Mouse (Mus musculus) kidney, postnatal 0 days (tissue): ENCODE measurements around the gene Mob1b. TPM values are rescaled to one million over a fixed set of nuclear protein-coding genes. Genes with fewer than 3 reads are reported as not detected.

Experiments
- ATAC-seq: fragments of 200-750 bp; cut with Nextera tagmentation; replicated peaks from 2 replicates; pipeline ENCODE4 v1.8.0; 2017; ENCODE audit warnings: low read depth, moderate number of reproducible peaks, moderate TSS enrichment, moderate library complexity; ENCODE audit not compliant: low FRiP score
- DNase-seq: peaks from one replicate; pipeline ENCODE4 v3.0.0-alpha.2; 2016; ENCODE audit warnings: low spot score
- H3K27ac ChIP-seq: fragments of 300-500 bp; sonication (generic); 2 replicates; pipeline ENCODE4 v1.5.1; 2014; ENCODE audit warnings: mild to moderate bottlenecking
- H3K27me3 ChIP-seq: fragments of 300-500 bp; sonication (generic); 2 replicates; pipeline ENCODE4 v1.6.1; 2014; ENCODE audit warnings: low read length, mixed read lengths; ENCODE audit not compliant: insufficient read depth
- H3K36me3 ChIP-seq: fragments of 300-500 bp; sonication (generic); 2 replicates; pipeline ENCODE4 v1.6.1; 2014; ENCODE audit warnings: low read length, mixed read lengths; ENCODE audit not compliant: insufficient read depth
- H3K4me1 ChIP-seq: fragments of 300-500 bp; sonication (generic); replicated peaks from 2 replicates; pipeline ENCODE4 v1.6.1; 2014; ENCODE audit warnings: antibody characterized with exemption, low read length, mixed read lengths; ENCODE audit not compliant: insufficient read depth
- H3K4me2 ChIP-seq: fragments of 300-500 bp; sonication (generic); 2 replicates; pipeline ENCODE4 v1.6.1; 2014; ENCODE audit warnings: mild to moderate bottlenecking, low read length, moderate library complexity, mixed read lengths
- H3K4me3 ChIP-seq: fragments of 300-500 bp; sonication (generic); replicated peaks from 2 replicates; pipeline ENCODE4 v1.5.1; 2014; ENCODE audit warnings: low read depth, low read length
- H3K9ac ChIP-seq: fragments of 300-500 bp; sonication (generic); 2 replicates; pipeline ENCODE4 v1.6.1; 2014; ENCODE audit warnings: low read depth, low read length
- H3K9me3 ChIP-seq: fragments of 300-500 bp; sonication (generic); replicated peaks from 2 replicates; pipeline ENCODE4 v1.6.1; 2016; ENCODE audit warnings: low read length, inconsistent platforms, mixed read lengths
- CTCF ChIP-seq: IDR thresholded peaks from 2 replicates; pipeline ENCODE4 v1.5.1; 2016; ENCODE audit warnings: antibody characterized with exemption, low read depth, mild to moderate bottlenecking, moderate library complexity
- WGBS: fragments of 180-500 bp; shearing (Covaris S2); extraction: QIAGEN DNeasy Blood & Tissue Kit; methylation state at CpG from one replicate; pipeline ENCODE4 v1.1.7; 2014; 5-methylcytosine and 5-hydroxymethylcytosine counted together
- polyA plus RNA-seq: library from polyadenylated mRNA; unstranded; fragments of >200 nt; fragmentation: Nextera tagmentation; extraction: Ambion mirVana; gene quantifications from 2 replicates; pipeline ENCODE4 v1.2.1, GENCODE M21; 2015

Gene Mob1b
- polyA plus RNA-seq, 1 experiment from 2014 or later = 9.1 TPM

DNA sequence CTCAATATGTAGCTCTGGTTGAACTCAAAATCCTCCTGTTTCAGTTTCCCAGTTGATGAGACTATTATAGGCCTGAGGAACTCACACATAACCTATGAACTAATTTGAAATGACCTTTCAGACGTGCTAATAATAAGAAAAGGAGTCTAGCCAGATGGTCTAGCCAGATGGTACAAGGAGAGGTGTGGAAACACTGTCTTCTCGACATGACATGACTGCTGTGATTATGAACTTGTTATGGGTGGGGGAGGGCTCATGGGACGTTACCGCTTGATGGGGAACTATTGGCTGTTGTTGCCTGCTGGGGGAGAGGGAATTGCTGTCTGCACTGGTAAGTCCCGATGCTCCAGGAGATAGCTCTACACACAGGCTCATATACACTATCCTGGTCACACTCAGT lies 23.4 kb upstream of the Mob1b start:
- ATAC-seq = no peak

DNA sequence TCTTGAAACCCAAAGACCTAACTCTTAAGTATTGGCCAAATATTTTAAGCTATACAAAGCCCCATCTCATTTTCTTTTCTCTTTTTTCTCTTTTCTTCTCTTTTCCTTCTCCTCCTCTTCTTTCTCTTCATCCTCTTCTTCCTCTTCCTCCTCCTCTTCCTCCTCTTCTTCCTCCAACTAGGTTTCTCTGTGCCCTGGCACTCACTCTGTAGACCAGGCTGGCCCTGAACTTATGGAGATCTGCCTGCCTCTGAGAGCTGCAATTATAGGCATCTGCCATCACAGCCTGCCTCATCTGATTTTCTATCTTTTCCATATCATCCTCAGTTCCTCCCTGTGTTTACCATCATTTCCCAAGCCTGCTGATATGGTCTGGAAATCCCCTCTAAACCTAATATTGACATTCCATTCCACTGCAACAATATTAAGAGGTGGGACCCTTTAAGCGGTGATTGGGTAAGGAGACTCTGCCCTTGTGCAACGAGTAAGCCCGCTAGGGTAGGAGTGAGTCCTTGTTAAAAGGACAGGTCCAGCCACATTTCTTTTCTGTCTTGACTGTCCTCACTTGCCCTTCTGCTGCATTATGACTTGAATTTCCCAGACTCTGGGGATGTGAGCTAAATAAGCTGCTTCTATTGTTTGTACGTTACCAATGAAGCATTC lies 21.3 kb upstream of the Mob1b start:
- WGBS = 71% methylated on average over 4 of the region's 4 CpGs
- no peak for TF ChIP-seq CTCF

More for the DNA sequence above, 23.4 kb upstream of the Mob1b start:
- DNase-seq = no peak
- H3K4me1 ChIP-seq = no peaks in the 10 kb centered on the region
- no peak overlapping the region for H3K27ac ChIP-seq
- H3K9me3 ChIP-seq = no peaks in the 10 kb centered on the region
- H3K9ac ChIP-seq = no peak overlapping the region
- H3K4me3 ChIP-seq = no peak overlapping the region
- H3K36me3 ChIP-seq = no peaks in the 10 kb centered on the region
- H3K4me2 ChIP-seq = no peak overlapping the region
- TF ChIP-seq CTCF = no peak
- 81% methylated on average over 5 of the region's 5 CpGs for WGBS
- no peaks in the 10 kb centered on the region for H3K27me3 ChIP-seq

DNA sequence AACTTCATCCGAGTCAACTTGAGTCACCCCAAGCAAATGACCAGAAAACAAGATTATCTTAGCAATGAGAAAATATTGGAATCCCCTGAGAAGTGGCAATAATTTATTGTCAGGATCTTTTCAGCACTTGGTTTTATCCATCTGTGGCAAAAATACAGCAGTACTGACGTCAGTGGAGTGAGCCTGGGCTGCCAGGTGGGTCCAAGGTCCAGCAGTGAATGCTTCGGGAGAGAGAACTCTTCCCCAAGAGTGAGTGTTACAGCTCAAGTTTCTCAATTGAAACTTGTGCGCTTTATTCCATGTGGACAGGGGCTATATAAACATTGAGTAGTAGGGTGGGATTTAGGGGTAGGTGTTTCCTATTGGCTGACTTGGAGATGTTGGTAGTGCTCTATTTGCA lies 18.6 kb upstream of the Mob1b start:
- no peak for TF ChIP-seq CTCF
- H3K9me3 ChIP-seq = no peaks in the 10 kb centered on the region

More for the DNA sequence above, 21.3 kb upstream of the Mob1b start:
- H3K4me3 ChIP-seq = no peak overlapping the region
- H3K36me3 ChIP-seq = no peaks in the 10 kb centered on the region
- H3K9ac ChIP-seq = no peak overlapping the region
- no peak overlapping the region for H3K4me2 ChIP-seq
- no peak for DNase-seq
- no peaks in the 10 kb centered on the region for H3K4me1 ChIP-seq
- H3K27ac ChIP-seq = no peak overlapping the region
- ATAC-seq = no peak
- H3K27me3 ChIP-seq = no peaks in the 10 kb centered on the region
- H3K9me3 ChIP-seq = no peaks in the 10 kb centered on the region

DNA sequence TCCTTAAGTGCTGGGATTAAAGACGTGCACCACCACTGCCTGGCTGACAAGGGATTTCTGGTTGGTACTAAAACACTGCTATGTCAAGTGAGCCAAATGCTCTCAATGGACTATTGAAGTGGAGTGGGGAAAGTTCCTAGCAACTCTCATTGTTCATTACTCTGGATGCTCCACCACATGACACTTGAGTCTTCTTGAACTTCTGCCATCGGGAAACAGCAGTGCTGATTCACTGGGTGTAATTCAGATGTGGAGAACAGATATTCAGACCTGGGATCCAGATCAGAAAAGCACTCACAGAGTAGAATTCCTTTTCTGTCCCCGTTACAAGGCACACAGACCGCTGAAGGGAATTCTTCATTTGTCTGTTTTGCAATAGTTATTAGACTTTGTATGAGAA lies 17.1 kb upstream of the Mob1b start:
- Histone ChIP-seq H3K4me3 (no peak overlapping the region), H3K27me3 (no peaks in the 10 kb centered on the region), H3K9me3 (no peaks in the 10 kb centered on the region), H3K4me2 (no peak overlapping the region), H3K4me1 (no peaks in the 10 kb centered on the region), H3K9ac (no peak overlapping the region), H3K27ac (no peak overlapping the region), H3K36me3 (no peaks in the 10 kb centered on the region)
- TF ChIP-seq CTCF = no peak
- ATAC-seq (no peak), DNase-seq (no peak)
- WGBS = 78% methylated on average over 4 of the region's 4 CpGs

More for the DNA sequence above, 18.6 kb upstream of the Mob1b start:
- H3K4me3 ChIP-seq = no peak overlapping the region
- H3K27me3 ChIP-seq = no peaks in the 10 kb centered on the region
- H3K4me2 ChIP-seq = no peak overlapping the region
- DNase-seq (no peak), ATAC-seq (peak; percentile 61; the same call in 1 of the 2 replicates)
- no peak overlapping the region for H3K27ac ChIP-seq
- 65% methylated on average over 4 of the region's 4 CpGs for WGBS
- H3K9ac ChIP-seq = no peak overlapping the region
- no peaks in the 10 kb centered on the region for H3K36me3 ChIP-seq
- H3K4me1 ChIP-seq = no peaks in the 10 kb centered on the region

DNA sequence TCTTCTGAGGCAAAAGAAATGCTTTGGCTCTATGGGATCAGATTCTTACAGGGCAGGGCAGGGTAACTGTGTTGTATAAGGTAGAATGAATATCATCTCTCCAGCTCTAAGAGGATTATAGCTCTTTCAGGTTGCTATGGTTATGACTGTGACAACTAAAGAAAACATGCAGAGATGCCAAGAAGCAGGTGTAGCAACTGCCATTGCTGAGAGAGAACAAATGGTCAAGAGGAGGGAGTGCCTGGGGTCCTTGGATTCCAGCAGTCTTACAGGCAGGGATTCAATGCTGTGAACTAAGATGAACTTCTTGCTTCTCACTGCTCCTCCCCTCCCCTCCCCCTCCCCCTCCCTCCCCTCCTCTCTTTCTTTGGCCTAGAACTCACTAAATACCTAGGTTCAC lies 9.5 kb upstream of the Mob1b start:
- Histone ChIP-seq H3K4me2 (no peak overlapping the region), H3K9ac (no peak overlapping the region), H3K4me3 (no peak overlapping the region), H3K4me1 (no peaks in the 10 kb centered on the region), H3K9me3 (no peaks in the 10 kb centered on the region), H3K27me3 (no peaks in the 10 kb centered on the region), H3K27ac (no peak overlapping the region), H3K36me3 (no peaks in the 10 kb centered on the region)
- TF ChIP-seq CTCF = no peak
- ATAC-seq (no peak), DNase-seq (no peak)

DNA sequence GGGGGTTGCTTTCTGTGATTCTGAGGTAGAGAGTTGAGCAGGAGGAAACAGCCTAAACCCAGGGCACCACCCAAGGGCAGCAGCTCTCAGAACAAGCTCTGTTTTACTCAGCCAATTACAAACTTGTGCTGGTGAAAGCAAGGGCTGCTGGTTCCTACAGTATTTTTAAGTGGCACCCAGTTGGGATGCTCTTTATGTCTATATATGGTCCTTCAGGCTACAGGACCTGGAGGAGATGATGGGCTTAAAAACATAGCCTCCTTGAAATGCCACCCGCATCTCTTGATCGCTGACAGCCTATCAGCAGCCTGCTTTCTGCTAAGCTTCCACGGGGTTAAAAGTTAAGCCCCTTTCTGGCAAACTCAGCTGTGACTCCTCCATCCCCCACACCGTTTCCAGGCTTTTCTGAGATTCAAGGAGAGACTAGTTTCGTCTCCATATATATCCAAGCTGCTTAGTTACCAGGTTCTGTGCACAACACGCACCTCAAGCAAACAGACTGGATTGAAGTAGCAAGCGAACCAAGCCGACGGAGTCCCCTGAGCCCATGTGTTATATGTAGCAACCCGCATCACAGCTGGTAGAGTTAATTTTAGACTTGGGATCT lies 8.9 kb upstream of the Mob1b start:
- Histone ChIP-seq H3K27me3 (no peaks in the 10 kb centered on the region), H3K36me3 (no peaks in the 10 kb centered on the region), H3K9ac (no peak overlapping the region), H3K4me1 (no peaks in the 10 kb centered on the region), H3K4me3 (no peak overlapping the region), H3K27ac (no peak overlapping the region), H3K9me3 (no peaks in the 10 kb centered on the region), H3K4me2 (no peak overlapping the region)
- ATAC-seq (no peak), DNase-seq (no peak)
- TF ChIP-seq CTCF = no peak
- 40% methylated on average over 10 of the region's 10 CpGs for WGBS
